Mouse (Mus musculus): ENCODE results near the gene Tmem150c. TPM values are rescaled to one million over a fixed set of nuclear protein-coding genes. Genes with fewer than 3 reads are reported as not detected.

The Tmem150c gene
- polyA plus RNA-seq, 1 experiment from 2014 or later, result 8.3 TPM

DNA sequence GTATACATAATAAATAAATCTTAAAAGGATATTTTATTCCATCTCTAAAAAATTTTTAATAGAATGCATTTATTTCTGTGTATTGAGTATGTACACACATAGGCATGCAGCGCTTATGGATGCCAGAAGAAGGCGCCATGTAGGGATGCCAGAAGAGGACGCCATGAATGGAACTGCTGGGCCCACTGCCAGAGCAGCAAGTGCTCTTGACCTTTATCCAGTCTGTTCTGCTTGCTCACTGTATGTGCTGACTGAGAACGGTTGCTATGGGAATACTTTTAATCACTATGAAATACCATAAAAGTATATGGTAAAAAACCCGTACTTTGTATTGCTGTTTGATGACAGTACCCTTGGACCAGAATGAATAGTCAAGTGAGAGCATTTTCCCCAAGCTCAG lies 116.2 kb downstream of the Tmem150c start:
- H3K4me2 ChIP-seq (replicated peaks), result no peak overlapping the region
- H3K36me3 ChIP-seq, result no peaks in the 10 kb centered on the region
- 88% methylated on average over 5 of the region's 5 CpGs for WGBS
- ATAC-seq (ENCODE audit: low FRiP score, low read depth), result no peak
- H3K9ac ChIP-seq, result no peak overlapping the region
- no peak overlapping the region for H3K27ac ChIP-seq
- H3K27me3 ChIP-seq (replicated peaks), result no peaks in the 10 kb centered on the region
- no peaks in the 10 kb centered on the region for H3K9me3 ChIP-seq
- no peak overlapping the region for H3K4me3 ChIP-seq
- H3K4me1 ChIP-seq, result peaks cover 28% of the 10 kb centered on the region; the same call in 1 of the 2 replicates

DNA sequence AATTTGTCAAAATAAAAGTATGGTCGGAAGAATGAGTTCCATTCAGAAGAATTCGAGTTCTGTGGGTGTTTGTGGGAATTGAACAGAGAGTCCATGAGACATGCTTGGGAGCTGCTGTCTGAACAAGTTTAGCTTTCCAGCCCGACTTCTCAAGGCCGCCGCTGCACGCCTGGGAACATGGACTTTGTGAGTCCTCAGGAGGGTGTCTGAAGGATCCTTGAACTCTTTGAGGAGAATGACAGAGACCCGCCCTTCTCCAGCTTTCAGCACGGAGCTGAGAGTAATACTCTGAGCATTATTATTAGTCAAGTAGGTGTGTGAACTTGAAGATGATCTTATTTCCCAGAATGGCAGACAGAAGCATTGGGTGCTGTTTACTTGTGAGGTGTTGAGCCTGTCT lies 117.1 kb downstream of the Tmem150c start:
- Histone ChIP-seq H3K27ac (no peak overlapping the region), H3K36me3 (no peaks in the 10 kb centered on the region; the same call in 1 of the 2 replicates), H3K4me1 (peaks cover 21% of the 10 kb centered on the region), H3K4me3 (no peak overlapping the region), H3K9ac (no peak overlapping the region), H3K27me3 (replicated peaks) (no peaks in the 10 kb centered on the region), H3K9me3 (no peaks in the 10 kb centered on the region), H3K4me2 (replicated peaks) (no peak overlapping the region)
- 94% methylated on average over 8 of the region's 8 CpGs for WGBS
- no peak for ATAC-seq (ENCODE audit: low FRiP score, low read depth)

DNA sequence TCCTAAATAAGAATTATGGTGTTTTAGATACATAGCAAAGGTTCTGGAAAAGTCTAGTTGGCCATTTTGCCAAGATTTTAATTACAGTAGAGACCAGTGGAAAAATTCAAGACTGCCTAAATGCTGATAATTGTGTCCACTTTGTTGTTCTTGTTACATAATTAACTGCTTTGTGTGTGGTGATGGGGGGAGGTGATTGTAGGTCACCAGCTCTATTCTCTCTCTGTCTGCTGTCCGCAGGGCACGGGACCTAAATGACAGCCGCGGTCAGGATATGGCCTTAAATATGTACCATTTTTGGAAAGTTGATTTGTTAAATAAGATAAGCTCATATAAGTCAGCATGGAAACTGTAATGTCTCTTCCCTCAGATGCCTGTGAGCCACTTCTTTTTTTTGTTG lies 118.3 kb downstream of the Tmem150c start:
- H3K27ac ChIP-seq, result no peak overlapping the region
- H3K4me1 ChIP-seq, result peaks cover 27% of the 10 kb centered on the region
- peak overlapping the region; percentile 86 for H3K4me2 ChIP-seq (replicated peaks)
- H3K27me3 ChIP-seq (replicated peaks), result no peaks in the 10 kb centered on the region
- no peaks in the 10 kb centered on the region for H3K9me3 ChIP-seq
- no peak overlapping the region for H3K9ac ChIP-seq
- WGBS, result 52% methylated on average over 4 of the region's 4 CpGs
- no peak for ATAC-seq (ENCODE audit: low FRiP score, low read depth)
- no peak overlapping the region for H3K4me3 ChIP-seq
- H3K36me3 ChIP-seq, result peaks cover 5% of the 10 kb centered on the region

DNA sequence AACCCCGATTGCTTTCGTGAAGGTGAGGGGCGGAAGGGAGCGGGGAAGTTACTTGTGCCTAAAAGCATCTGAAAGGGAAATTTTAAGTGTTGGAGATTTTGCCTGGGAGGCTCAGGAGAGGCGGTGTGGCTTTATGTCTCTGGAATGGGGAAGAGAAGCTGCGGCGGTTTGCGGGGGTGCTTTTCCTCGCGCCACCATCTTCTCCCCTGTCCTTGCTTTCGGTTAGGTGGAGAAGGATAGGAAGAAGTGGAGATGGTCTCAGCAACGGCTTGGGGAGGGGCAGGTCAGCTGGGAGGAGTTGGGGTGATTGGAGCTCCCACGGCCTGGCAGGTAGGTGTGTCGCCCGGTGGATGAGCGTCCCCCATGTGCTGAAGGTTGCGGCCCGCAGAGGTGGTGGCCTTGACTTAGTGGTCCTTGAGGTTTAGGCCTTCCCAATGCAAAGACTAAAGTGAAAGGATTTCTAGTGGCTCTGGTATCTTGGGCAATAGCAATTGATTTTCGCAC lies 119.3 kb downstream of the Tmem150c start:
- peak overlapping the region; percentile 78 for H3K4me3 ChIP-seq
- peaks cover 12% of the 10 kb centered on the region for H3K36me3 ChIP-seq
- 1% methylated on average over 19 of the region's 19 CpGs for WGBS
- H3K9ac ChIP-seq, result peak overlapping the region; percentile 100
- peaks cover 26% of the 10 kb centered on the region for H3K4me1 ChIP-seq
- peak overlapping the region; percentile 86 for H3K4me2 ChIP-seq (replicated peaks)
- no peak for ATAC-seq (ENCODE audit: low FRiP score, low read depth)
- H3K9me3 ChIP-seq, result no peaks in the 10 kb centered on the region
- no peaks in the 10 kb centered on the region for H3K27me3 ChIP-seq (replicated peaks)
- peak overlapping the region; percentile 92 for H3K27ac ChIP-seq

DNA sequence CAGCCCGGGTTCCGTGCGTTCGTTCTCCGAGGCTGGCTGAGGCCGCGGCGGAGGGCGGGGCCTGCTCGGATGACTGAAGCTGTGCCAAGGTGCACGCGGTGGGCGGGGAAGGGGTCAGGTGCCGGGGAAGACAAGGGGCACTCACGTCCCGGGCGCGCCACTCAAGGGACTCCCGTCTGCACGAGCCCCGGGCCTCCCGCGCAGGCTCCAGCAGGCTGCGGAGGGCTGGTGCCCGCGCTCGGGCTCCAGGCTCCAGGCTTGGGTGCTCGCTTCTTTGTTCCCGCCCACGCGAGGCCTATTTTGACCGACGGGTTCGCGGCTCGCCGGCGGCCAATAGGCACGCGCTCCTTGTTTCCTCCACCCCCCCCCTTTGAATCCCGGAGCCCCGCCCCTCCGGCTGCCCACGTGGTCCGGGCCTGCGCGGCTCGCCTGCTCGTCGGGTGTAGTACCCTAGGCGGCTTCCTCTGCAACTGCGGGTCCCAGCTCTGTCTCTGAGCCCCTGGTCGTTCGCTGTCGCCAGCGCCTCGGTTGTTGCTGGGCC lies 119.9 kb downstream of the Tmem150c start, which contains the start of the genes Hnrnpdl and Enoph1:
TSS of gene Hnrnpdl (minus strand) at position 63 of the 541 bp plus-strand sequence.
TSS of gene Enoph1 (plus strand) at position 384 of the 541 bp plus-strand sequence.
- ATAC-seq (ENCODE audit: low FRiP score, low read depth), result peak; percentile 89
- H3K27ac ChIP-seq, result peak within 1 kb of the TSS; percentile 92
- H3K27me3 ChIP-seq (replicated peaks), result no peaks in the 10 kb centered on the region
- peak within 1 kb of the TSS; percentile 78 for H3K4me3 ChIP-seq
- peak within 1 kb of the TSS; percentile 100 for H3K9ac ChIP-seq
- H3K36me3 ChIP-seq, result peaks cover 17% of the 10 kb centered on the region
- H3K4me1 ChIP-seq, result peaks cover 26% of the 10 kb centered on the region
- no peaks in the 10 kb centered on the region for H3K9me3 ChIP-seq
- H3K4me2 ChIP-seq (replicated peaks), result peak within 1 kb of the TSS; percentile 98
- under 1% methylated on average over 57 of the region's 57 CpGs for whole genome bisulfite sequencing

DNA sequence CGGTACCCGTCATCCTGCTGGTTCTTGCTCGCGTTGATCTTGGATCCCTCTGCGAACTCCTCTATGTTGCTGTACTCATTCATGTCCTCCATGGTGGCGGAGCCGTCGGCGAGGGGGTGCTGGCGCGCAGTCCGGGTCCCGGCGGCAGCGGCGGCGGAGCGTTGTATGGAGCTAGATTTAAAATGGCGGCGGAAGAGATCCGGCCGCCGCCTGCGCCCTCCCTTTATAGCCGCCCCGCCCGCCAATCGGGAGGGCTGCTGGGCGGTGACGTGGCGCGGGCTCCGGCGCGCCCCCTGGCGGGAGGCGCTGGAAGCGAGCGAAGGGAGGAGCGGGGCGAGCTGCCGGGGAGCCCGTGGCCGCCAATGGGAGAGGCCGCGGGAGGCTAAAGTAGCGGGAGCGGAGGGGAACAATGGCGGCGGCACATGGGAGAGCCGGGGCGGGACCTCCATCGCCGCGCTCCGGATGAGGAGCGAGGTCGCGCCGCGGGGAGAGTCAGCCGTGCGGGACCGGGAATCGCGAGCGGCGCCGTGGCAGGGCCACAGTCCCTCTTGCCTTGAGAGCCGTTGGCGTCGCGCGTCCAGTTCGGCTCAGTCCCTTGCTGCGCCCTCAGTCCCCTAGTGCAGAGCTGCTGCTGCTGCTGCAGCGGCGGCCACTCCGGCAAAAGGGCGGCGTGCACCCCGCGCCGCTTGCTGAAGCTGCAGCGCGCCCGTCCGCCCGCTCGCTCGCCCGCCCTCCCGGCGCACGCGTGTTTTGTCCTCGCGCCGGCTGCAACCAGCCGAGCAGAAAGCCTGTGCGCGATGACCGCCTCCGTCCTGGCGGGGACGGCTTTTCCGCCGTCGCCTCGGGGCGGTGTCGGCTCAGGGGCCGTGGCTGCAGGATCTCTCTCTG lies 120.7 kb downstream of the Tmem150c start:
- H3K4me2 ChIP-seq (replicated peaks), result peak overlapping the region; percentile 98
- under 1% methylated on average over 113 of the region's 113 CpGs for WGBS
- peak overlapping the region; percentile 92 for H3K27ac ChIP-seq
- peak; percentile 78 for ATAC-seq (ENCODE audit: low FRiP score, low read depth)
- H3K4me1 ChIP-seq, result peaks cover 26% of the 10 kb centered on the region
- H3K27me3 ChIP-seq (replicated peaks), result no peaks in the 10 kb centered on the region
- H3K9me3 ChIP-seq, result no peaks in the 10 kb centered on the region
- peaks cover 24% of the 10 kb centered on the region for H3K36me3 ChIP-seq
- H3K9ac ChIP-seq, result peak overlapping the region; percentile 100
- H3K4me3 ChIP-seq, result peak overlapping the region; percentile 78

DNA sequence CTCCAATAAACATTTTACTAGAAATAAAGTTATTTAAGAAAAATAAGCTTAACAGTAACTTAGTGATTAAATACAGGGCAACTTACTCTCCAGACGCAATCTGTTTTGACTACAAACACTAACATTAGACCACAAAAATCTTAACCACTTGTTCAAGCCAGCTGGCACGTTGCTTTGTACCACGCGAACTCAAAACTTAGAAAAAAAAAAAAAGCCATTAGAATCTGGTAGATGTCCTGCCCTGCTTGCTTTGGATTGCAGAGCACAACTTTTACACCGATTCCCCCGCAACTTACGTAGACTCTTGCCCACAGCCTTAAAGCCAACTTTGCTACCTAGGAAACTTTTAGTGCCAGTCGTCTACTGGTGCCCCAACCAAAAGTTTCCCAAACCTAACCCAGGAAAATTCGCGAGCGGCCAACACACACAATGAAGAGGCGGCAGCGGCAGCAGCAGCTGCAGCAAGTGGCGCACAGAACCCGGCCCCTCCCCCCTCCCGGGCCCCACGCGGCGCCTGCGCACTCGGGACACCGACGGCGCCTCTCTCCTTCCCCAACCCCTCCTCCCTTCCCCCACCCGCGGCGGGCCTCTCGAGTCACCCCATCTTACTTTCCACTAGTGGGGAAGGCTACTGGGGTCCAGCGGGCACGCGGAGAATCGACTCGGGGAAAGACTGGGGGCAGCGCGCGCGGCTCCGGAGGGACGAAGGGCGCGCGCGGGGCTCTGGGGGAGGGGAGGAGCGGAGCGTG lies 121.5 kb downstream of the Tmem150c start:
- Histone ChIP-seq H3K9ac (peak overlapping the region; percentile 100), H3K4me1 (peaks cover 26% of the 10 kb centered on the region), H3K4me2 (replicated peaks) (peak overlapping the region; percentile 98), H3K27ac (peak overlapping the region; percentile 92), H3K9me3 (no peaks in the 10 kb centered on the region), H3K27me3 (replicated peaks) (no peaks in the 10 kb centered on the region), H3K36me3 (peaks cover 31% of the 10 kb centered on the region), H3K4me3 (peak overlapping the region; percentile 78)
- under 1% methylated on average over 42 of the region's 45 CpGs for WGBS
- ATAC-seq (ENCODE audit: low FRiP score, low read depth), result peak; percentile 37

DNA sequence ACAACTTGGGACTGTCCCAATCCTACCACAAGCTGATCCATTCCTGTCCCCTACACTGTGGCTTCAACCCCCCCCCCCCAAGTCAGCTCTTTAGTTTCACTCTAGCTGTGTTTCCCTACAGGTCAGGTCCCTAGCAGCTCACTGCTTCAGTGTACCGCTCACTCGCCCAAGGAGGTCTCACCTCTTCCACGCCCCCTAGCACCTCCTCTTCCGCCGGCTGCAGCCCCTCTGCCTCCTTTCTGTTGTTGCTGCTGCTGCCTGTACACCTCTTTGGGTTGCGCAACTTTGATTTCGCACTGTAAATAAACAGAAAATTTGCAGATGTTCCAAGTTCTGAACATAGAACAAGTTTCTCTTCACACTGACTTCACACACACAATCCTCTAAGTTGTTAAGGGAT lies 122.9 kb downstream of the Tmem150c start:
- H3K9me3 ChIP-seq, result no peaks in the 10 kb centered on the region
- H3K36me3 ChIP-seq, result peaks cover 45% of the 10 kb centered on the region
- ATAC-seq (ENCODE audit: low FRiP score, low read depth), result no peak
- WGBS, result 31% methylated on average over 7 of the region's 7 CpGs
- peaks cover 26% of the 10 kb centered on the region for H3K4me1 ChIP-seq
- no peak overlapping the region for H3K27ac ChIP-seq
- peak overlapping the region; percentile 78 for H3K4me3 ChIP-seq
- peak overlapping the region; percentile 98 for H3K4me2 ChIP-seq (replicated peaks)
- no peaks in the 10 kb centered on the region for H3K27me3 ChIP-seq (replicated peaks)
- peak overlapping the region; percentile 45 for H3K9ac ChIP-seq

DNA sequence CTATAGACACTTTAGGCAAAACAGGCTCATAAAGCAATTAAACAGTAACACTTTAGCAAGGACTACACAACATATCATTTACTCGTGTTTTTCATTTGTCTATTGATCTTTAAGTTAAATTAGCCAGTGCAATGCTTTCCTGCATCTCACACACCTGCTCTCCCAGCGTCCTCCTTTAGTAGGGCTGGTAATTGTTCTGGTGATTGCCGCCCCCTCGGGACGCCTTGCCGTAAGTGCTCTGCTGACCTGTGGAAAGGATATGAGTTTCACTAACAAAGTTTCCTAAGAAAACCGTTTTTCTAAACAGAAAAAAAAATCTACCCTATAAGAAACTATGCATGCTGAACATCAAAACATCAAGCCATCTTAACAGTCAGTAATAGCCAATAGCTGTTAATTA lies 123.7 kb downstream of the Tmem150c start:
- Histone ChIP-seq H3K27me3 (replicated peaks) (no peaks in the 10 kb centered on the region), H3K36me3 (peaks cover 45% of the 10 kb centered on the region), H3K9ac (no peak overlapping the region), H3K9me3 (no peaks in the 10 kb centered on the region), H3K4me2 (replicated peaks) (peak overlapping the region; percentile 98), H3K27ac (no peak overlapping the region), H3K4me1 (peaks cover 23% of the 10 kb centered on the region), H3K4me3 (no peak overlapping the region)
- WGBS, result 47% methylated on average over 7 of the region's 7 CpGs
- no peak for ATAC-seq (ENCODE audit: low FRiP score, low read depth)

DNA sequence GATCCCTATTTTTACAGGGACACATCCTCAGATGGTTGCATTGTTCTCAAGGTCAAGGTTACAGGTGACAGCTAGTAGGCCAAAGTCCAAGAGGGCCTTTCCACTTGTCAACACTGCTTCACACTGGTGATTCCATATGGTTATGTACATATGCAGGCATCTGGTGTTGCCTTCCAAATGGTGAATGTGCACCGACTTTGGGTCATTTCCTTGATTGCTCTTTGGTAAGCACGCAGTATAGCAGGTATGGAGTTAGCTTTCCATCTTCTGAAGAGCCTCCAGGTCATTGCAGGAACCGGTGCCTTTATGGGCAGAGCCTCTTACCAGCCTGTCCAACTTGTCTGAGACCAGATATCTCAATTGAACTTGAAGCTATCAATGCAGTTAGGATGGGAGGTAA lies 127.0 kb downstream of the Tmem150c start:
- ATAC-seq (ENCODE audit: low FRiP score, low read depth), result no peak
- no peaks in the 10 kb centered on the region for H3K27me3 ChIP-seq (replicated peaks)
- no peak overlapping the region for H3K27ac ChIP-seq
- no peak overlapping the region for H3K4me2 ChIP-seq (replicated peaks)
- WGBS, result 78% methylated on average over 3 of the region's 3 CpGs
- no peaks in the 10 kb centered on the region for H3K9me3 ChIP-seq
- H3K4me3 ChIP-seq, result no peak overlapping the region
- H3K4me1 ChIP-seq, result peaks cover 17% of the 10 kb centered on the region
- no peak overlapping the region for H3K9ac ChIP-seq
- H3K36me3 ChIP-seq, result peaks cover 45% of the 10 kb centered on the region

DNA sequence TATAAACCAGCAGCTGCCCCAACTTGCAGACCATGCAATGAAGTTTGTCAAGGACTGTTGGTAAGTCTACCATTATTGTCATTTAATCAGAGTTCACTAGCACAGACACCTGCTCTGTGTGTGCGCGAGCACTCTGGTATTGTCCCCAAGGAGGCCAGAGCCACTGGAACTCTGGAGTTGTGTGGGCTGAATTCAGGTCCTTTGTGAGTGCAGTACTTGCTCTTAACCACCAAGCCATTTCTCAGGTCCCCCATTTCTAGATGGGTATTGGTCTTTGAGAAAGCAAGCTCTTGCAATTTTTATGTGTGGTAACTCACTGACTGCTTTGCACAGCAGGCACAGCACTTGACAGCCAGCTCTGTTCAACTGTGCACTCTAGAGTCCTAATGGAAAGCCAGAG lies 127.5 kb downstream of the Tmem150c start:
- Histone ChIP-seq H3K36me3 (peaks cover 45% of the 10 kb centered on the region), H3K27ac (no peak overlapping the region), H3K4me1 (peaks cover 12% of the 10 kb centered on the region), H3K4me3 (no peak overlapping the region), H3K9me3 (no peaks in the 10 kb centered on the region), H3K27me3 (replicated peaks) (no peaks in the 10 kb centered on the region), H3K9ac (no peak overlapping the region), H3K4me2 (replicated peaks) (no peak overlapping the region)
- 80% methylated on average over 2 of the region's 2 CpGs for WGBS
- ATAC-seq (ENCODE audit: low FRiP score, low read depth), result peak; percentile 25; the same call in 1 of the 2 replicates

DNA sequence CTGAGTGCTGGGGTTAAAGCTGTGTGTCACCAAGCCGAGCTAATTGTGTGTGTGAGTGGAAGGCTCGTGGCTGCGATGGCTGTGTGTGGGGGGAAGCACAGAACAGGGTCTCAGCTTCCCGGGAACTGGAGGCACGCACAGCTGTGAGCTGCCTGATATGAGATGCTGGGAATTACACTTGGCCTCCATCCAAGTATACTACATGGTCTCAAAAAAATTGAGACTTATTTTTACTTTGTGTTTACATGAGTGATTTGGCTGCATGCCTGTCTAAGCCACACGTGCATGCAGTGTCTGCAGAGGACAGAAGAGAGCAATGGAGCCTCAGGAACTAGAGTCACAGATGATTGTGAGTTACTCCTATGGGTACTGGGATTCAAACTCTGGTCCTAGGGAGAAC lies 129.5 kb downstream of the Tmem150c start:
- no peak overlapping the region for H3K27ac ChIP-seq
- no peaks in the 10 kb centered on the region for H3K9me3 ChIP-seq
- no peak overlapping the region for H3K4me2 ChIP-seq (replicated peaks)
- no peaks in the 10 kb centered on the region for H3K27me3 ChIP-seq (replicated peaks)
- 49% methylated on average over 6 of the region's 6 CpGs for WGBS
- no peak overlapping the region for H3K9ac ChIP-seq
- H3K4me3 ChIP-seq, result no peak overlapping the region
- peaks cover 32% of the 10 kb centered on the region for H3K36me3 ChIP-seq
- no peaks in the 10 kb centered on the region for H3K4me1 ChIP-seq
- peak; percentile 49; the same call in 1 of the 2 replicates for ATAC-seq (ENCODE audit: low FRiP score, low read depth)
